Mouse (Mus musculus): ENCODE data around the gene Rpl31. TPM values are rescaled to one million over a fixed set of nuclear protein-coding genes. Genes with fewer than 3 reads are reported as not detected.

The Rpl31 gene
- total RNA-seq, 2 experiments from 2014 or later = 535 to 544 TPM

DNA sequence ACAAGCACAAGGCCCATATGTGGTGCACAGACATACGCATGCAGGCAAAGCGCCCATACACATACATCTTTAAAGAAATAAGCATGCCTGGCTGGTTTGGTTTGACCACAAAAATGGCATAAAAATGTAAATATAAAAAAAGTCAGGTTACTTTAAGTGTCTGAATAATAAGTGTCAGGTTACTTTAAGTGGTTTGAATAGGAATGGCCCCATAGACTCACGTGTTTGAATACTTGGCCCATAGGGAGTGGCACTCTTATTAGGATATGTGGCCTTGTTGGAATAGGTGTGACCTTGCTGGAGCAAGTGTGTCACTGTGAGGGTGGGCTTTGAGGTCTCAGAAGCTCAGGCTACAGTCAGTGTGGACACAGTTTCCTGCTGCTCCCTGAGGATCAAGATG lies 27.0 kb downstream of the Rpl31 start:
- DNase-seq (ENCODE audit: extremely low spot score in 1 of 2, low spot score in 1 of 2) = no peak

DNA sequence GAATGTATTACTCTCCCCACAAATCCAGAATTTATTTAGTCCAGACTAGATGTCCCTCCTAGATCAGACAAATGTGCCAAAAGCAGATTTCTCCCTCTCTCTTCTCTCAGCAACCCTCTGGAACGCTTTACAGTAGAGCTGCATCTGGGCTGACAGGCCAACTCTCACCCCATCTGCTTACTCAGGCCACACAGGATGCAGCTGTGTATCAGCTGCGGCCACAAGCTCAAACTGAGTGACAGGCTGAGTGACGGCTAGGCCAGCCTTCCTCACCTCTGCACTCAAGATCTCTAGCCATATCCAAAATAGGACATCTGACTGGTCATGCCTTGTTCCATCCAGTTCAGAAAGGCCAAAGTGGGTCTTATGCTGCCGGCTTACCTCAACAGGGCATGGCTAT lies 28.7 kb downstream of the Rpl31 start:
- no peak for DNase-seq (ENCODE audit: extremely low spot score in 1 of 2, low spot score in 1 of 2)

DNA sequence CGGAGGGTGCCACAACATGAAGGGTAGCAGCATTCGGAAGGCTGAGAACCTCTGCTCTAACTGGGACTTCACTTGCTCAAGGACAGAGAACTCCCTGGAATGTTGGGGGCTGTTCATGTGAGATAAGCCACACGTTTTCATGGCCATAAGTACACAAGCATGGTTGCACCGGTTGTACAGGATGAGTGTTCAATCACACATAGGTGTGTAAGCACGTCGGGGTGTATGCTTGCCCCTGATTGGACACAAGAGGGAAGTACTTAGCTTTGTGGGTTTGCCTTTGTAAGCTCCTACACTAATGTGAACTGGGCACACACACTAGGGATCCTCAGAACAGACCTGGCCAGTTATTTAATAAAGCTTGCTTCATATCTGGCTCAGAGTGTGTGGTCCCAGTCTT lies 30.6 kb downstream of the Rpl31 start:
- DNase-seq (ENCODE audit: extremely low spot score in 1 of 2, low spot score in 1 of 2) = no peak

DNA sequence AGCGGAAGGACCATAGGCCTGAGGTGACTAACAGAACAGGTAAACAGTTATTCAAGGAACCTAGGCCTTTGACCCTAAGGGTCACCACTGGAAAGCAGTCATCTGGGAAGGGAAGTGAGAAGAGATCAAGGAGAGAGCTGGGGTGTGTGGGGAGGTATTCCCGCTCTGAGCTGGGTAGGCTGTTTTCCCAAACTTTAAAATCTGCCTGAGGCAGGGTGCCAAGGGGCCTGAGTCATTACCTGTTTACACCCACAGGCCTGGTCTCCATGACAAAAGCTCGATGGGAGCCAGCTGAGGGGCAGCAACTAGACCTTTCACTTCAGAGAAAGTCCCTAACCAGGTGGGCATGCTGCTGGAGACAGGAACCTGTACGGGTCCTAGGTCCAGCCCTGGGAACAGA lies 31.6 kb downstream of the Rpl31 start:
- DNase-seq (ENCODE audit: extremely low spot score in 1 of 2, low spot score in 1 of 2) = no peak

DNA sequence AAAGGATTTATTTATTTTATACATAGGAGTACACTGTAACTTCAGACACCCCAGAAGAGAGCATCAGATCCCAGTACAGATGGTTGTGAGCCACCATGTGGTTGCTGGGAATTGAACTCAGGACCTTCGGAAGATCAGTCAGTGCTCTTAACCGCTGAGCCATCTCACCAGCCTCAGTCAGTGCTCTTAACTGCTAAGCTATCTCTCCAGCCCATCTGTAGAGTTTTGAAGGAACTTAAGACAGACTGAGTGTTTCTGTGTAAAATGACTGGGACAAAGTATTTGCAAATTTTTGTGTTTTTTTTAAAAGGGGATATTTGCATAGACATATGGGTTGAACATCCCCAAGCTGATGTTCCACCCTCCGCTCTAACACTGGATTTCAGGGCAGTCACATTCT lies 32.5 kb downstream of the Rpl31 start:
- no peak for DNase-seq (ENCODE audit: extremely low spot score in 1 of 2, low spot score in 1 of 2)

DNA sequence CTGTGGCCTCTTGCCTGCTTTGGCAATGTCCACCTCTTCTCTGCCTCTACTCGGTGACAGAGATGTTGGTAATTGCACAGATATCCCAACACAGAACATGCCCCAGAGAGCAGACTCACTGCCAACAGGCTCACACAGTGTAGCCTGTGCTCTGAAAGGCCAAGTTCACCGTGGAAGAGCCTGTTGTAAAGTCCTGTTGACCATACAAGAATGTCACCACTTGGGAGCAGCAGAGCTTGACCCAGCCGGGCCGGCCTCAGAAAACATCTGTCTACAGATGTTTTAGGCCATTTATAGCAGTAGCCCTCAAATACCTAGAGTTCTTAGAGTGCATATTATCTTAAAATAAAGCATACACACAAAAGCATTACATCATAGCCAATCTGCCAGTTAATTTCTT lies 39.5 kb downstream of the Rpl31 start:
- no peak for DNase-seq (ENCODE audit: extremely low spot score in 1 of 2, low spot score in 1 of 2)

DNA sequence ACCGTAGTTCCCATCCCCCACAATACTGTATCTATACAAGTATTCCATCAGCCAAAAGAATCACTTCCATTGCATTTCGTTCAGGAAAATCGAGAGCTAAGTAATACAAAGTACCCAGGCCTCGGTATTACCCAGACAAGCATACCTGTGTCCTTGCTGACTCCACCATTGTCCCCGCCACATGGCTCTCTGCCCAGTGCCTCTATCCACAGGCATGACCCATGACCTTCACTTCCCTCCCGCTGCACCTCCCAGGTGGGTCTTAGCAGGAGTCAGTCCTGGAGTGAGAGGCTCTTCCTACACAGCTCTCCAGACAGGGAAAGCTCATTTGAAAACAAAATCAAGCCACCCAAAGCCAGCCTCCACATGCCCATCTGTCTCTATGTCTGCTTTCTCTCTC lies 40.5 kb downstream of the Rpl31 start:
- DNase-seq (ENCODE audit: extremely low spot score in 1 of 2, low spot score in 1 of 2) = no peak

DNA sequence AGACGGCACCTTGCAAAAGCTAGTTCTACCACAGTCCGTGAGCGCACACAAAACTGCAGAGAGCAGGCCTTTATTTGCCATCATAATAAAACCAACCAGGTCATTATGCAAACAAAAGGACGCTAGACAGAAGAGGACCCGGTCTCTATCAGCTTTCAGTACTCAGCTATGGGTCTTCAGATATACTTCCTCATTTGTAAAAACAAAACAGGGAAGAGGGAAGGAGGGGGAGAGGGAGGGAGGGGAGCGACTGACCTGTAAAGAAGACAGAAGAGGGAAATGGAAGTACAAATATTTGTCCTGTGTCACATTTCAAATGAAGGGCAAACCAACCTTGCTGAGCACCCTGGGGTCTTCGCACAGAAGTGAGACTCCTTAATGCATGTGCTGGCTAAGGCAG lies 41.0 kb downstream of the Rpl31 start:
- no peak for DNase-seq (ENCODE audit: extremely low spot score in 1 of 2, low spot score in 1 of 2)

DNA sequence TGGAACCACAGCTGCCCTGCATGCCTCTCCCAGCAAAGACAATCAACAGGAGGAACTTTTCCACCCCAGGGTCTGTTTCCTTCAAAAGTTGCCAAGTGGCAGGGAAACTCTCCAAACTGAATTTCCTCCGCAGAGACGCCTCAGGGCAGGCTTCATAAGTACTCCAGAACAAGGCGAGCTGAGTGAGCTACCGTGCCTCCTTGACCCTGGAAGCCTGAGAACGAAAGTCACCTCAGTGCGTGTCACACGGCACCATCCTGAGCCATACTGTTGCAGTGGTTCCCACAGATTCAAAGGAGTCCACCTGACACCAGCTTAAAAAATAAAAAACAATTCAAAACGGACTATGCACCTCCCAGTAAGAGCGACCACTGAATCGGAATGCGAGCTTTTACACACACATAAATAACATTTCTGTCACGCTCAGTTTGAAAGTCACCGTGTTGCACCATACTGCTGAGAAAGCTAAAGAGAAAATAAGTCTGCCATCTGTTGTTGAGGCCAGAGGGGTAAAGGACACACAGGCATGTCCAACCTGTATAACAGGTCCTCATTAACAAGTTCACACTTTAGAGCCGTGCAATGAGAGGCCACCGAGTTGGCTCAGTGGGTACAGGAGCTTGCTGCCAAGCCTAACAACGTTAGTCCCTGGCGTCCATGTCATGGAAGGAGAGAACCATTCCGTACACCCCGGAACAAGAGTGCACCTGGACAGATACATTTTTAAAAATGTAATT lies 42.6 kb downstream of the Rpl31 start:
- no peak for DNase-seq (ENCODE audit: extremely low spot score in 1 of 2, low spot score in 1 of 2)

DNA sequence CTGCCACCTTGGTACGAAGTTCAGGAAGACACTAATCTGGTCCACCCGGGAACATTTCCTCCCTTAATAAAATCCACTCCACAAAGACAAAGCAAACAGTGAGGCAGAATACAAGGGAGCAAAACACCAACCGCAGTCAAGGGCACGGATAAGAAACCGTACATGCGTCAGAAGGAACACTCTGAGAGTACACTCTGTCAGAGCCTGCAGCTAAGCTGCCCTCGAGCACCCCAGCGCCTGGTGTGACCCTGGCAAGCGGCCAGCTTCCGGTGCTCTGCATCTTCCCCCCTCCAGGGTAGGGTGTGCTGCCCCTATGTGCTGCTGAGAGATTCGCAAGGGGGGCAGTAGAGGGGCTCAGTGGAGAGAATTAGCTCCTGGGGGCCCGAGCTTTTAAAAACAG lies 50.2 kb downstream of the Rpl31 start:
- no peak for DNase-seq (ENCODE audit: extremely low spot score in 1 of 2, low spot score in 1 of 2)

DNA sequence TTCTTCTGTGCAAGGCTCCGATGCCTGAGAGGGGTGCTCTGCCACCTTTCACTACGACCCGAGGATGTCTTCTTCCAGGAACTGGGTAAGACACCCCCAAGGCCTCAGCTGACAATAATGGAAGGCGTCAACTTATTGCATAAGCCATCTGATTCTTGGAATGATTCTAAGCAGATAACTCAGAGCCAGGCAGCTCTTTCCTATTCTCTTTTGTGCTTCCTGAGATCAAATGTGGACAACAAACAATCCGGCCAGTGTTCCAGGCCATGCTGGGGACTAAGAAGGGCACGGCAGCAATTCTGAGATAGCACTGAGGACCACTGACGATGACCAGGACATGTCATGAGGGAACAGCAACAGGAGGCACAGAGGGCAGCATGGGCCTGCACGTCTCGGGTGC lies 51.2 kb downstream of the Rpl31 start:
- no peak for DNase-seq (ENCODE audit: extremely low spot score in 1 of 2, low spot score in 1 of 2)

DNA sequence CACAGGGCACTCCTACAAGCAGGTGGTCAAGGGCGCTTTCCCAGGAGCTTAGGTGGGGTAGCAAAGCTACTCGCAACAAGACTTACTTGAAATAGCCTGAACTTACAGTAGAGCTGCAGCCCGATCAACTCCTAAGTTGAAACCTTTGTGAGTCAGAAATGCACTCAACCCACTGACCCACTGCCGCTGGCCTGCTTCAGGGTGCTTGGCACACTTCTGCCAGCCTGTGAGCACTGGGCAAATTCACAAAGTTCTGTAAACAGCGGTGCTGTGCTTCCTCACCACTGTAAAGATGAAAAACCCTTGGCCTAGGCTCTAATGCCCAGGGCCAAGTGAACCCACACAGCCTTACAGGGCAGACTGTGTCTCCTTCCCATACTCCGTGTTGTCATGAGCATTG lies 53.3 kb downstream of the Rpl31 start:
- no peak for DNase-seq (ENCODE audit: extremely low spot score in 1 of 2, low spot score in 1 of 2)

Other genes starting within 250 kb of the Rpl31 start
- gene Npas2, start 174.1 kb upstream of the Rpl31 start, total RNA-seq (2021) = 10 to 100 TPM; 28.0 to 30.4 TPM
- 10 to 100 TPM; 11.4 to 12.7 TPM for gene Tbc1d8, start 110.9 kb downstream of the Rpl31 start, total RNA-seq (2021)
- 10 to 100 TPM; 22.0 to 22.9 TPM for gene Cnot11, start 167.2 kb downstream of the Rpl31 start, total RNA-seq (2021)
- gene Rnf149, start 209.6 kb downstream of the Rpl31 start, total RNA-seq (2021) = 10 to 100 TPM; 30.9 to 31.1 TPM